Mouse (Mus musculus) liver, postnatal 0 days (tissue): Measurements from ENCODE around the gene Sike1. TPM values are rescaled to one million over a fixed set of nuclear protein-coding genes. Genes with fewer than 3 reads are reported as not detected.

Experiments
- ATAC-seq: fragments of 200-750 bp; cut with Nextera tagmentation; 2 replicates; pipeline ENCODE4 v1.8.0; 2017; ENCODE audit warnings: mild to moderate bottlenecking, moderate library complexity
- DNase-seq: peaks from one replicate; pipeline ENCODE4 v3.0.0-alpha.2; 2016
- H3K27ac ChIP-seq: fragments of 300-500 bp; sonication (generic); 2 replicates; pipeline ENCODE4 v1.5.1; 2014; ENCODE audit warnings: antibody characterized with exemption, moderate library complexity, mild to moderate bottlenecking, low read depth
- H3K27me3 ChIP-seq: fragments of 300-500 bp; sonication (generic); 2 replicates; pipeline ENCODE4 v1.6.1; 2014; ENCODE audit warnings: low read length, control low read depth, mixed read lengths; ENCODE audit not compliant: insufficient read depth
- H3K36me3 ChIP-seq: fragments of 300-500 bp; sonication (generic); replicated peaks from 2 replicates; pipeline ENCODE4 v1.6.1; 2014; ENCODE audit warnings: mild to moderate bottlenecking, control low read depth, low read length, moderate library complexity, mixed read lengths; ENCODE audit not compliant: insufficient read depth
- H3K4me1 ChIP-seq: fragments of 300-500 bp; sonication (generic); 2 replicates; pipeline ENCODE4 v1.6.1; 2014; ENCODE audit warnings: antibody characterized with exemption, mild to moderate bottlenecking, control low read depth; ENCODE audit not compliant: insufficient read depth
- H3K4me2 ChIP-seq: fragments of 300-500 bp; sonication (generic); 2 replicates; pipeline ENCODE4 v1.6.1; 2014; ENCODE audit warnings: low read depth, mild to moderate bottlenecking, low read length, moderate library complexity, mixed read lengths
- H3K4me3 ChIP-seq: fragments of 300-500 bp; sonication (generic); 2 replicates; pipeline ENCODE4 v1.5.1; 2014; ENCODE audit warnings: low read depth, low read length
- H3K9ac ChIP-seq: fragments of 300-500 bp; sonication (generic); replicated peaks from 2 replicates; pipeline ENCODE4 v1.6.1; 2014; ENCODE audit warnings: mild to moderate bottlenecking, moderate library complexity
- H3K9me3 ChIP-seq: fragments of 300-500 bp; sonication (generic); 2 replicates; pipeline ENCODE4 v1.6.1; 2016; ENCODE audit warnings: mild to moderate bottlenecking, control low read depth, low read length, mixed read lengths
- CTCF ChIP-seq: sonication (generic); IDR thresholded peaks from 2 replicates; pipeline ENCODE4 v1.5.1; 2016; ENCODE audit warnings: antibody characterized with exemption, low read depth
- EP300 ChIP-seq: IDR thresholded peaks from 2 replicates; pipeline ENCODE4 v1.6.1; 2016; ENCODE audit warnings: antibody characterized with exemption, low read depth, mild to moderate bottlenecking
- WGBS: fragments of 180-500 bp; shearing (Covaris S2); extraction: QIAGEN DNeasy Blood & Tissue Kit; methylation state at CpG from one replicate; pipeline ENCODE4 v1.1.7; 2014; ENCODE audit not compliant: insufficient replicate concordance; 5-methylcytosine and 5-hydroxymethylcytosine counted together
- polyA plus RNA-seq: library from polyadenylated mRNA; unstranded; fragments of >200 nt; fragmentation: Nextera tagmentation; extraction: Ambion mirVana; gene quantifications from 2 replicates; pipeline ENCODE4 v1.2.1, GENCODE M21; 2015

The Sike1 gene
- polyA plus RNA-seq, 1 experiment from 2014 or later = 15.8 TPM

- H3K9ac ChIP-seq = no peak overlapping the region
- H3K36me3 ChIP-seq = no peaks in the 10 kb centered on the region
- H3K4me1 ChIP-seq = no peaks in the 10 kb centered on the region
- H3K4me2 ChIP-seq = no peak overlapping the region
- H3K27ac ChIP-seq = no peak overlapping the region
- H3K4me3 ChIP-seq = no peak overlapping the region
- H3K27me3 ChIP-seq = no peaks in the 10 kb centered on the region
- DNase-seq (no peak), ATAC-seq (no peak)
- TF ChIP-seq EP300 (no peak), CTCF (no peak)
- WGBS = 80% methylated on average over 9 of the region's 9 CpGs
- H3K9me3 ChIP-seq = no peaks in the 10 kb centered on the region
Measured at GRCm38 (mm10) chr3:102970067-102970466, 25.4 kb upstream of the Sike1 start.

GRCm38 (mm10) chr3:102970508-102970907, 25.0 kb upstream of the Sike1 start:
- Histone ChIP-seq H3K9ac (no peak overlapping the region), H3K27ac (no peak overlapping the region), H3K4me1 (no peaks in the 10 kb centered on the region), H3K4me2 (no peak overlapping the region), H3K9me3 (no peaks in the 10 kb centered on the region), H3K36me3 (no peaks in the 10 kb centered on the region), H3K4me3 (no peak overlapping the region), H3K27me3 (no peaks in the 10 kb centered on the region)
- WGBS = 77% methylated on average over 3 of the region's 3 CpGs
- ATAC-seq (no peak), DNase-seq (no peak)
- TF ChIP-seq CTCF (no peak), EP300 (no peak)

DNA sequence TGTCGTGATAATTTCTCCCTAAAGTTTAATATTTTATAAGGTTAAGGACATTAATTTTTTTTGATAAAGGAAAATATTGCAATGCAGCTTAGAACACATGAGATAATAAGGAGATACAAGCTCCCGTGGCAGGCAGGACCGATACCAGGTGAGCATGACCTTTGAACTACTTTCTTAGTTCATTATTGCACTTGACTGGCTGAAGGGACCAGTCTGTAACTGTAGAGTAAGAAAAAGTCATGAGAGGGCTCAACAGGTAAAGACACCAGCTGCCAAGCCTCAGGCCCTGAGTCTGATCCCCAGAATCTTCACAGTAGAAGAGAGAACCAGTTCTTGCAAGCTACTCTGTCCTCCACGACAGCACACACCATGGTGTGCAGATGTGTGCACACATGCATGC, 18.6 kb upstream of the Sike1 start:
- Histone ChIP-seq H3K27ac (no peak overlapping the region), H3K4me2 (no peak overlapping the region), H3K4me1 (peaks cover 3% of the 10 kb centered on the region; the same call in 1 of the 2 replicates), H3K9me3 (no peaks in the 10 kb centered on the region), H3K9ac (no peak overlapping the region), H3K27me3 (no peaks in the 10 kb centered on the region), H3K36me3 (no peaks in the 10 kb centered on the region), H3K4me3 (no peak overlapping the region)
- WGBS = 61% methylated on average over 4 of the region's 4 CpGs
- TF ChIP-seq EP300 (no peak), CTCF (no peak)
- ATAC-seq (no peak), DNase-seq (no peak)

- no peak for DNase-seq
- Histone ChIP-seq H3K27ac (no peak overlapping the region), H3K36me3 (no peaks in the 10 kb centered on the region), H3K9ac (no peak overlapping the region), H3K27me3 (no peaks in the 10 kb centered on the region), H3K9me3 (no peaks in the 10 kb centered on the region), H3K4me1 (peaks cover 3% of the 10 kb centered on the region; the same call in 1 of the 2 replicates), H3K4me2 (no peak overlapping the region), H3K4me3 (no peak overlapping the region)
- 52% methylated on average over 10 of the region's 10 CpGs for WGBS
- no peak for ATAC-seq
- TF ChIP-seq EP300 = no peak
- no peak for TF ChIP-seq CTCF
Measured at GRCm38 (mm10) chr3:102979550-102980348, 15.8 kb upstream of the Sike1 start.

- H3K4me3 ChIP-seq = no peak overlapping the region
- H3K27me3 ChIP-seq = no peaks in the 10 kb centered on the region
- H3K4me2 ChIP-seq = no peak overlapping the region
- H3K36me3 ChIP-seq = no peaks in the 10 kb centered on the region
- WGBS = 62% methylated on average over 3 of the region's 3 CpGs
- peaks cover 3% of the 10 kb centered on the region; the same call in 1 of the 2 replicates for H3K4me1 ChIP-seq
- no peak for DNase-seq
- H3K9me3 ChIP-seq = no peaks in the 10 kb centered on the region
- TF ChIP-seq EP300 (no peak), CTCF (no peak)
- no peak for ATAC-seq
- H3K9ac ChIP-seq = no peak overlapping the region
- no peak overlapping the region for H3K27ac ChIP-seq
Measured at GRCm38 (mm10) chr3:102980349-102980736, 15.2 kb upstream of the Sike1 start.

DNA sequence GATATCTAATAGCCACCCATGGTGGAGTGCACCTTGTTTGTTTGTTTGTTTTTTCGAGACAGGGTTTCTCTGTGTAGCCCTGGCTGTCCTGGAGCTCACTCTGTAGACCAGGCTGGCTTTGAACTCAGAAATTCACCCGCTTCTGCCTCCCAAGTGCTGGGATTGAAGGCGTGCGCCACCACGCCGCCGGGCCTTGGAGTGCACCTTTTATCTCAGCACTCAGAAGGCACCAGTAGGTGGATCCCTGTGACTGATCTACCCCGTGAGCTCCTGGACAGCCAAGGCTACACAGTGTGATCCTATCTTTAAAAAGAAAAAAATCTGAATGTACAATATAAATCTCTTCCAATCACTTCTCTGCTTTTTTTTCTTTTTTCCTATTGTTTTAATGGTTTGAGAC, 4.5 kb upstream of the Sike1 start:
- Histone ChIP-seq H3K27ac (no peak overlapping the region), H3K4me3 (no peak overlapping the region), H3K36me3 (no peaks in the 10 kb centered on the region), H3K4me1 (peaks cover 4% of the 10 kb centered on the region; the same call in 1 of the 2 replicates), H3K9ac (no peak overlapping the region), H3K27me3 (no peaks in the 10 kb centered on the region), H3K9me3 (no peaks in the 10 kb centered on the region), H3K4me2 (no peak overlapping the region)
- DNase-seq (no peak), ATAC-seq (no peak)
- TF ChIP-seq EP300 = no peak
- TF ChIP-seq CTCF = no peak
- WGBS = 69% methylated on average over 8 of the region's 8 CpGs
